Mouse (Mus musculus) G1E (cell line): ENCODE measurements around the gene Ccm2.

Experiments
- CTCF ChIP-seq: IDR thresholded peaks from 2 replicates; pipeline ENCODE4 v1.5.1; 2012; ENCODE audit warnings: low read depth, low read length, inconsistent platforms, mixed read lengths
- GATA1 ChIP-seq: IDR thresholded peaks from 2 replicates; pipeline ENCODE4 v1.6.1; 2012; ENCODE audit warnings: borderline replicate concordance, low read length, inconsistent platforms, mixed read lengths

DNA sequence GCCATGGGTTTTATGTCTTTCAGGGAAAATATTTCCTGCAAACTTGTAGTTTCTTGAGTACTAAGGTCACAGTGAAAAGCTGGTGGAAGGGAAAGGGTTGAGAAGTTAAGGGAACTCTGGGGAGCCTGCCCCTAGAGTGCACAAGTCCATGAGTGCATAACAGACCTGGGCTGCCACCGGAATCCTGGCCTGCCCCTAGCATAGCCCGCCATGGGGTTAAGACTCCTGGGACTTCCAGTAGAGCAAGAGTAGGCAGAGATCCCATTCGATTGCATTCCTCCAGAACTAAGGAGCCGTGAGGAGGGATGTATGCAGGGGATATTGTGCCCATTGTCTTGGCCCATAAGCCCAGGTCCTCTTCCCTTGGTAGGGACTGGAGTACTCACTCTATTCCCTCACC, 14.8 kb downstream of the Ccm2 start:
- TF ChIP-seq CTCF (no peak), GATA1 (no peak)
